Mouse (Mus musculus) kidney, adult 2 months (tissue): ENCODE measurements around the gene Cept1.

Source experiments
- CTCF ChIP-seq: fragments of 200-500 bp; conservative IDR thresholded peaks from 2 replicates; pipeline ENCODE4 v1.5.1; 2011; ENCODE audit warnings: low read depth, mild to moderate bottlenecking, control low read depth, low read length, moderate library complexity, mixed read lengths; ENCODE audit not compliant: insufficient read depth, insufficient read length
- POLR2A ChIP-seq: fragments of 200-500 bp; IDR thresholded peaks from one replicate; pipeline ENCODE4 v1.6.1; 2011; ENCODE audit warnings: low read depth, low read length, control low read depth

GRCm38 (mm10) chr3:106493882-106494281 lies 53.7 kb downstream of the Cept1 start:
- TF ChIP-seq CTCF (no peak), POLR2A (no peak)
